Mouse (Mus musculus): ENCODE measurements around the gene Tlk2. TPM values are rescaled to one million over a fixed set of nuclear protein-coding genes. Genes with fewer than 3 reads are reported as not detected.

Tlk2 gene
- polyA plus RNA-seq (2017; shearing (Covaris generic)), result 39.7 TPM

GRCm38 (mm10) chr11:105178516-105178915 lies at the start of gene Tlk2:
TSS of gene Tlk2 (plus strand) at chr11:105178807.

GRCm38 (mm10) chr11:105146593-105146992 lies 32.0 kb upstream of the Tlk2 start, which contains the start of gene Gm10842:
TSS of gene Gm10842 (plus strand) at chr11:105146893.

GRCm38 (mm10) chr11:105292124-105293071 lies 113.8 kb downstream of the Tlk2 start, which contains the start of gene Mrc2:
TSS of gene Mrc2 (plus strand) at chr11:105292643.

Other genes starting within 250 kb of the Tlk2 start
- gene Efcab3, start 115.2 kb upstream of the Tlk2 start, polyA plus RNA-seq (2017; shearing (Covaris generic)), result not detected
- gene Mettl2, start 52.4 kb upstream of the Tlk2 start, polyA plus RNA-seq (2017; shearing (Covaris generic)), result 24.6 TPM
- gene Gm10842, start 31.9 kb upstream of the Tlk2 start, polyA plus RNA-seq (2017; shearing (Covaris generic)), result not detected
- gene Mrc2, start 113.8 kb downstream of the Tlk2 start, polyA plus RNA-seq (2017; shearing (Covaris generic)), result not detected